Comparison of ENCODE assay signal across 8 mouse cellular contexts in the genomic region with DNA sequence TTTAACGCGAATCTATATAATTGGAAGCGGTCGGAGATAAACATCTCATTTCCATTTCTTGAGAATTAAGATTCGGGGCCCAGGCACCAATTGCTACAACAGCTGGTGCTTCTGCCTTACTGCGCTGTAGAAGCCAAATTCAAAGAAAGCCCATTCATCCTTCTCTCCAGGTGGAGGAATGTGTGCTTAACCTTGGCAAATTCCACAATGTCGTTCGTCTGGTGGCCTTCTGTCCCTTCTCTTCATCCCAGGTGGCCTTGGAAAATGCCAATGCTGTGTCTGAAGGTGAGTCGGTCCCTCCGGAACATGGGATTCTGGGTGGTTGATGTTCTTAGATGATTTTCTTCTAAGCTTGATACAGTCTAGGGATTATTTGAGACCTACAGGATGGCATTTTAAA. TPM values are rescaled to one million over a fixed set of nuclear protein-coding genes. Genes with fewer than 3 reads are reported as not detected.
DNase-seq lines count a peak whose midpoint lies in the region; ATAC-seq and TF ChIP-seq lines count a peak whose summit lies in the region.

No protein-coding gene starts in this region.

- no peak for ATAC-seq in heart, postnatal 0 days (ENCODE audit: insufficient read depth, low read depth)
- ATAC-seq in hindbrain, embryonic 11.5 days (ENCODE audit: low FRiP score) = no peak
- ATAC-seq in midbrain, embryonic 12.5 days (ENCODE audit: low FRiP score, low read depth) = no peak

- peak overlapping the region; percentile 77 for H3K4me2 ChIP-seq in heart, postnatal 0 days (ENCODE audit: low read depth, low read length)
- peak overlapping the region; percentile 87 for H3K4me2 ChIP-seq in hindbrain, embryonic 11.5 days (replicated peaks; ENCODE audit: low read depth, low read length)
- peak overlapping the region; percentile 91 for H3K4me2 ChIP-seq in midbrain, embryonic 12.5 days (replicated peaks)

- TF ChIP-seq POLR2A in bone marrow macrophage, adult 2 months (IDR thresholded peaks at IDR 0.05; ENCODE audit: borderline replicate concordance, low read depth, low read length) = no peak

- no peak for DNase-seq in heart, postnatal 0 days (ENCODE audit: low spot score)
- DNase-seq in heart, postnatal 25 days (ENCODE audit: low spot score) = no peak
- no peak for DNase-seq in hindbrain, embryonic 11.5 days (ENCODE audit: low spot score)
- DNase-seq in adipocyte (ENCODE audit: low spot score) = no peak
- no peak for DNase-seq in left cerebral cortex, adult 11 months (ENCODE audit: low spot score)
- DNase-seq in spleen, postnatal 10 days (ENCODE audit: low spot score in 2 of 2) = no peak

- no peak for TF ChIP-seq EP300 in heart, postnatal 0 days (IDR thresholded peaks at IDR 0.05; ENCODE audit: low read depth)

- under 1% methylated on average over 10 of the region's 10 CpGs for WGBS in heart, postnatal 0 days
- 3% methylated on average over 10 of the region's 10 CpGs for WGBS in hindbrain, embryonic 11.5 days
- 3% methylated on average over 10 of the region's 10 CpGs for WGBS in midbrain, embryonic 12.5 days

- TF ChIP-seq CTCF in heart, postnatal 0 days (IDR thresholded peaks at IDR 0.05; ENCODE audit: low read depth) = no peak
- no peak for TF ChIP-seq CTCF in bone marrow macrophage, adult 2 months (IDR thresholded peaks at IDR 0.05; ENCODE audit: low read depth, low read length)

- peak overlapping the region; percentile 70 for H3K9ac ChIP-seq in heart, postnatal 0 days (replicated peaks; ENCODE audit: low read depth, low read length)
- peak overlapping the region; percentile 96 for H3K9ac ChIP-seq in hindbrain, embryonic 11.5 days (ENCODE audit: low read depth, low read length)
- peak overlapping the region; percentile 84 for H3K9ac ChIP-seq in midbrain, embryonic 12.5 days (replicated peaks)

- intact Hi-C loops in heart, postnatal 25 days (cut with DNase I) = loop anchor here (2.0 to 10.0 kb wide), 2 partner anchors 96 to 470 kb away; a partner anchor contains a TSS

- H3K36me3 ChIP-seq in heart, postnatal 0 days (replicated peaks; ENCODE audit: control insufficient read depth, insufficient read depth, low read length) = peaks cover 40% of the 10 kb centered on the region
- H3K36me3 ChIP-seq in hindbrain, embryonic 11.5 days (ENCODE audit: control insufficient read depth, insufficient read depth, low read length) = peaks cover 13% of the 10 kb centered on the region; the same call in 1 of the 2 replicates
- peaks cover 43% of the 10 kb centered on the region for H3K36me3 ChIP-seq in midbrain, embryonic 12.5 days

- H3K9me3 ChIP-seq in heart, postnatal 0 days (replicated peaks; ENCODE audit: control insufficient read depth, low read length) = no peaks in the 10 kb centered on the region
- H3K9me3 ChIP-seq in hindbrain, embryonic 11.5 days (ENCODE audit: control insufficient read depth, low read length) = no peaks in the 10 kb centered on the region
- no peaks in the 10 kb centered on the region for H3K9me3 ChIP-seq in midbrain, embryonic 12.5 days

- peak overlapping the region; percentile 87; the same call in 1 of the 2 replicates for H3K27ac ChIP-seq in heart, postnatal 0 days (ENCODE audit: low read depth)
- H3K27ac ChIP-seq in bone marrow macrophage, adult 2 months (ENCODE audit: insufficient read depth, low read depth, low read length) = peak overlapping the region; percentile 52
- H3K27ac ChIP-seq in hindbrain, embryonic 11.5 days (ENCODE audit: low read depth, low read length) = peak overlapping the region; percentile 89
- peak overlapping the region; percentile 88 for H3K27ac ChIP-seq in midbrain, embryonic 12.5 days (replicated peaks)

- H3K27me3 ChIP-seq in heart, postnatal 0 days (ENCODE audit: control insufficient read depth, insufficient read depth, low read length) = no peaks in the 10 kb centered on the region
- H3K27me3 ChIP-seq in hindbrain, embryonic 11.5 days (ENCODE audit: control insufficient read depth, insufficient read depth, low read length) = no peaks in the 10 kb centered on the region
- no peaks in the 10 kb centered on the region for H3K27me3 ChIP-seq in midbrain, embryonic 12.5 days

- peak overlapping the region; percentile 75 for H3K4me3 ChIP-seq in heart, postnatal 0 days (ENCODE audit: low read depth, low read length)
- H3K4me3 ChIP-seq in bone marrow macrophage, adult 2 months (ENCODE audit: insufficient read depth, low read length) = peak overlapping the region; percentile 68
- peak overlapping the region; percentile 94 for H3K4me3 ChIP-seq in hindbrain, embryonic 11.5 days (ENCODE audit: low read depth, low read length)
- peak overlapping the region; percentile 80 for H3K4me3 ChIP-seq in midbrain, embryonic 12.5 days

- peaks cover 16% of the 10 kb centered on the region for H3K4me1 ChIP-seq in heart, postnatal 0 days (ENCODE audit: control insufficient read depth, insufficient read depth)
- H3K4me1 ChIP-seq in bone marrow macrophage, adult 2 months (ENCODE audit: control insufficient read depth, insufficient read depth, low read length) = peaks cover 16% of the 10 kb centered on the region
- peaks cover 3% of the 10 kb centered on the region; the same call in 1 of the 2 replicates for H3K4me1 ChIP-seq in hindbrain, embryonic 11.5 days (replicated peaks; ENCODE audit: control insufficient read depth, insufficient read depth, low read length)
- peaks cover 29% of the 10 kb centered on the region for H3K4me1 ChIP-seq in midbrain, embryonic 12.5 days

RNA-seq across cellular contexts. Expression of a gene that starts 0.6 kb away (rescaled TPM):
- 47.4 and 50.9 TPM in 2 replicates for total RNA-seq in heart, postnatal 0 days (2014; rRNA removed; ENCODE audit: low replicate concordance)
- polyA plus RNA-seq in heart, postnatal 0 days (2015; fragmentation: Nextera tagmentation; extraction: Ambion mirVana) = 57.4 and 57.6 TPM in 2 replicates
- total RNA-seq in heart, postnatal 25 days (2021) = 10 to 100 TPM; 32.2 to 35.8 TPM
- polyA plus RNA-seq in bone marrow macrophage, adult 2 months (2012; ENCODE audit: insufficient read depth, insufficient read length, missing spikeins) = 46.4 and 51.8 TPM in 2 replicates
- polyA plus RNA-seq in hindbrain, embryonic 11.5 days (2014; fragmentation: Nextera tagmentation; extraction: Ambion mirVana) = 297 and 331 TPM in 2 replicates
- 283 and 313 TPM in 2 replicates for polyA plus RNA-seq in midbrain, embryonic 12.5 days (2016; fragmentation: Nextera tagmentation; extraction: Ambion mirVana)

RNA-seq across cellular contexts. Expression of a gene that starts 9.5 kb away (rescaled TPM):
- 359 and 497 TPM in 2 replicates for total RNA-seq in heart, postnatal 0 days (2014; rRNA removed; ENCODE audit: low replicate concordance)
- polyA plus RNA-seq in heart, postnatal 0 days (2015; fragmentation: Nextera tagmentation; extraction: Ambion mirVana) = 512 and 516 TPM in 2 replicates
- 100 to 1,000 TPM; 763 to 771 TPM for total RNA-seq in heart, postnatal 25 days (2021)
- 162 and 179 TPM in 2 replicates for polyA plus RNA-seq in bone marrow macrophage, adult 2 months (2012; ENCODE audit: insufficient read depth, insufficient read length, missing spikeins)
- polyA plus RNA-seq in hindbrain, embryonic 11.5 days (2014; fragmentation: Nextera tagmentation; extraction: Ambion mirVana) = 141 and 147 TPM in 2 replicates
- polyA plus RNA-seq in midbrain, embryonic 12.5 days (2016; fragmentation: Nextera tagmentation; extraction: Ambion mirVana) = 126 and 127 TPM in 2 replicates

RNA-seq across cellular contexts. Expression of a gene that starts 20.1 kb away (rescaled TPM):
- 1.1 and 3.4 TPM in 2 replicates for total RNA-seq in heart, postnatal 0 days (2014; rRNA removed; ENCODE audit: low replicate concordance)
- 0.16 and 0.18 TPM in 2 replicates for polyA plus RNA-seq in heart, postnatal 0 days (2015; fragmentation: Nextera tagmentation; extraction: Ambion mirVana)
- under 1 TPM; 0.31 to 0.45 TPM for total RNA-seq in heart, postnatal 25 days (2021)
- not detected in 2 replicates for polyA plus RNA-seq in bone marrow macrophage, adult 2 months (2012; ENCODE audit: insufficient read depth, insufficient read length, missing spikeins)
- 1.1 and 1.2 TPM in 2 replicates for polyA plus RNA-seq in hindbrain, embryonic 11.5 days (2014; fragmentation: Nextera tagmentation; extraction: Ambion mirVana)
- 2.1 and 2.7 TPM in 2 replicates for polyA plus RNA-seq in midbrain, embryonic 12.5 days (2016; fragmentation: Nextera tagmentation; extraction: Ambion mirVana)
